Mouse (Mus musculus): ENCODE measurements around the gene Nr5a2. TPM values are rescaled to one million over a fixed set of nuclear protein-coding genes. Genes with fewer than 3 reads are reported as not detected.
"Not testable (repeated sequence)": the region's sequence is repeated elsewhere in the genome, so short reads cannot be mapped to it uniquely, and the experiment has no call there.

Gene Nr5a2
- total RNA-seq, 1 experiment from 2014 or later: not detected

DNA sequence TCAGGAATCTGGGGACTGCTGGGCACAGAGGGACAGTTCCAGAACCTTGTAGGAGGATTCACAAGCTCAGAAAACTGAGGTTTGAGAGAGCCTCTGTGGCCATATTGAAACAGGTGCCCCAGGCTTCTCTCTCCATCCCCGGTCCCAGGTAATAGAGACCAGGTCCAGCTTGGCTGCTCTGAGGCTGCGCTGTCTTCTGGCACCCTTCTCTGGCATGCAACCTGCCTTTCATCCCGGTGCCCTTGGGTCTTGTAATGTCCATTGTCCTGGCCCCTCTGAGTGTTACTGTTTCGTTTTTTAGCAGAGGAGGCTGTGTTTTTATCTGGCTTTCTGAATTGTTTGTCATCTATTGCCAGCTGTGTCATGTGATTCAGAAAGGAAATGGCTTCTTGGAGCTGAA lies 136.4 kb downstream of the Nr5a2 start:
- no peak for ATAC-seq (replicated peaks in 1 of 2; ENCODE audit: insufficient read depth in 1 of 2, low FRiP score in 2 of 2, low TSS enrichment in 1 of 2, low read depth in 1 of 2, poor library complexity in 2 of 2, severe bottlenecking in 2 of 2)

DNA sequence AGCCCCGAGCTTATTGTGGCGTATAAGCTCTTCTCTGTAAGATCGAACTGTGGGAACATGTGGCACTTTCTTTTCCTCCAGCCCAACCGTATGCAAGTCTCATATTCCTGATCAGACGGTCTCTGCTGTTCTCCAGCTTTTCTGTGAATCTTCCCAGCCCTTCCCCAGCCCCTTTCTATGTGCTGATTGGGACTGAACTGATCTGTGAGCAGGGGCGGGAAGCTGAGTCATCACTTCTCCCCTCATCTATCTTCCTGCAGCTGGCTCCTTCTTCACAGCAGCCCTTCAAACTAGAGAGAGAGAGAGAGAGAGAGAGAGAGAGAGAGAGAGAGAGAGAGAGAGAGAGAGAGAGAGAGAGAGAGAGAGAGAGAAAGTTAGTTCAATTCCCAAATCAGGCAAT lies 159.6 kb downstream of the Nr5a2 start:
- ATAC-seq (replicated peaks in 1 of 2; ENCODE audit: insufficient read depth in 1 of 2, low FRiP score in 2 of 2, low TSS enrichment in 1 of 2, low read depth in 1 of 2, poor library complexity in 2 of 2, severe bottlenecking in 2 of 2): no peak

DNA sequence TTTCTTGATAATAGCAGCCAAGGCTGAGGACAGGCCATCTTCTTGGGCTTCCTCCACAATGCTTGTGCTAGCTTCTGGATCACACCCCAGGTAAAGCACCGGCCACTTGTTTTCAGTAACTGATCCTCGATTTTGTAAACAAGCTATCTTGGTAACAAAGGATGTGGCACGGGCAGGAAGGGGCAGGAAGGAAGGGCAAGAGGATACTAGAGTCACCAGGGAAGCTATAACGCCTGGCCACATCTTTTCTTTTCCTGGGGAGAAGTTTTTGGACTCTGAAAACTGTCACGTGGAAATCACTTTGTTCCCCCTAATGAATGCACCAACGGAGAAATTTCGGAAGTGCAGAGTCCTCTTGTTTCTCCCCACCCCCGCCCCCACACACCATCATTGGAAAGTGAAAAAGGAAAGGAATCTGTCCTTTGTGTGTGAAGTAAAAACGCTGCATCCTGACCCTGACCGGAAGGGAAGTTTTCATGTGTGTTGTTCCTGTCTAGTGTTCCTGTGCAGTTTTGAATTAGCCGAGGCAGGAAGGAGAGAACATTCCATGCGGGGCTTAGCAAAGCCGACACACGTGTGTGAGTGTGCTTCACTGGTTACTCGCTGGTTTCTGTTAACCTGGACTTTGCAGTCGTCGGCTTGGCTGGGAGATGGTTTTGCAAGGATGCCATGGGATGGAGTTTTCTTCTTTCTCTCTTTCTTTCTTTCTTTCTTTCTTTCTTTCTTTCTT lies 163.7 kb downstream of the Nr5a2 start:
- ATAC-seq (replicated peaks in 1 of 2; ENCODE audit: insufficient read depth in 1 of 2, low FRiP score in 2 of 2, low TSS enrichment in 1 of 2, low read depth in 1 of 2, poor library complexity in 2 of 2, severe bottlenecking in 2 of 2): no peak

DNA sequence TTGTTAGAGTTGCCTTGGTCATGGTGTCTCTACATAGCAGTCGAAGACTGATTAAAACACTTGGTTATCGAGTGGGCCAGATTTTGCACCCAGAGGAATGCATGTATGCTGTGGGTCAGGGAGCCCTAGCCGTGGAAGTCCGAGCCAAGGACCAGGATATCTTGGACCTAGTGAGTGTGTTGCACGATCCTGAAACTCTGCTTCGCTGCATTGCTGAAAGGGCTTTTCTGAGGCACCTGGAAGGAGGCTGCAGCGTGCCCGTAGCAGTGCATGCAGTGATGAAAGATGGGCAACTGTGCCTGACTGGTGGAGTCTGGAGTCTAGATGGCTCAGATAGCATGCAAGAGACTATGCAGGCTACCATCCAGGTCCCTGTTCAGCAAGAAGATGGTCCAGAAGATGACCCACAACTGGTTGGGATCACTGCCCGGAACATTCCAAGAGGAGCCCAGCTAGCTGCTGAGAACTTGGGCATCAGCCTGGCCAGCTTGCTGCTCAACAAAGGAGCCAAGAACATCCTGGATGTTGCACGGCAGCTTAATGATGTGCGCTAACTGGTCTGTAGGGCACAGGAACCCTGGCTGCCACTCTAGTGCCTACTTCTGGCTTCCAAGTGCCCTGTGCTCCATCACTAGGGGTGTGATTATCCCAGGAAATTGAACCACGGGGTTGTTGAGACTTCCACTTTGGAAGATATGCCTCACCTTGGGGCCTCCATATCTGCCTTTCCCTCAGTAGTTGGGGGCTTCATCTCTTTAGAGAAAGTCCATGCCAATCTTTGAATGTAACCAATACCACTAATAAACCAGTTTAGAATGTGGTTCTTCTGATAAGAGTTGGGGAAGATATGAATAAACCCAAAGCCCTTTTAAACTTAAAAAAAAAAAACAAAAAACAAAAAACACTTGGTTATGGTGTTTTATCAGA lies 167.0 kb downstream of the Nr5a2 start:
- ATAC-seq (replicated peaks in 1 of 2; ENCODE audit: insufficient read depth in 1 of 2, low FRiP score in 2 of 2, low TSS enrichment in 1 of 2, low read depth in 1 of 2, poor library complexity in 2 of 2, severe bottlenecking in 2 of 2): not testable (repeated sequence)

All from hematopoietic stem cell, adult 5-6 weeks (primary cell).